Mouse (Mus musculus): ENCODE results near the gene Abcc3. TPM values are rescaled to one million over a fixed set of nuclear protein-coding genes. Genes with fewer than 3 reads are reported as not detected.

Gene Abcc3
- polyA plus RNA-seq, 1 experiment from 2014 or later = 0.27 TPM

DNA sequence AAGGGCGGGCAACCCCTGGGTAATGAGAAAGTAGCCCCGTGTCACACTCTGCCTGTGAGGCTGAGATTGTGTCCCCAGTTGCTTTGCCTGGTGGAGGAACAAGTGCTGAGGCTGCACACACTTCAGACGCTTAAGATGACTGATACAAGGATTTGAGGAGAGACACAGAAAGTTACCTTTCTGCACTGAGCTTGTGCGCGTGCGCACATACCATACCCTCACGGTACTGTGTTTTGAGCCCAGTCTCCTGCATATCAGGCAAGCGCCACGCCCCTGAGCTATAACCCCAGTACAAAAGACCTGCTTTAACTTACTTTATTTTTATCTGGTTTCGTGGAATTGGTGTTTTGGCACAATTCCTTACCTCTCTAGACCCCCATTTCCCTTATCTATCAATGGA is 1.1 kb downstream of the Abcc3 start:
- 89% methylated on average over 10 of the region's 10 CpGs for WGBS
- DNase-seq (ENCODE audit: low spot score) = no peak
- no peaks in the 10 kb centered on the region for H3K4me1 ChIP-seq (ENCODE audit: control insufficient read depth, insufficient read depth, low read length)
- no peak for ATAC-seq
- no peak overlapping the region for H3K4me3 ChIP-seq (ENCODE audit: low read depth, low read length)
- H3K9ac ChIP-seq (ENCODE audit: low read length) = no peak overlapping the region
- H3K36me3 ChIP-seq (ENCODE audit: control insufficient read depth, insufficient read depth, low read length) = no peaks in the 10 kb centered on the region
- no peaks in the 10 kb centered on the region for H3K9me3 ChIP-seq (replicated peaks; ENCODE audit: control insufficient read depth, low read length)
- no peak overlapping the region for H3K4me2 ChIP-seq (ENCODE audit: low read length)
- no peak overlapping the region for H3K27ac ChIP-seq (ENCODE audit: low read depth, low read length)
- no peaks in the 10 kb centered on the region for H3K27me3 ChIP-seq (replicated peaks; ENCODE audit: control insufficient read depth, insufficient read depth, low read length)

DNA sequence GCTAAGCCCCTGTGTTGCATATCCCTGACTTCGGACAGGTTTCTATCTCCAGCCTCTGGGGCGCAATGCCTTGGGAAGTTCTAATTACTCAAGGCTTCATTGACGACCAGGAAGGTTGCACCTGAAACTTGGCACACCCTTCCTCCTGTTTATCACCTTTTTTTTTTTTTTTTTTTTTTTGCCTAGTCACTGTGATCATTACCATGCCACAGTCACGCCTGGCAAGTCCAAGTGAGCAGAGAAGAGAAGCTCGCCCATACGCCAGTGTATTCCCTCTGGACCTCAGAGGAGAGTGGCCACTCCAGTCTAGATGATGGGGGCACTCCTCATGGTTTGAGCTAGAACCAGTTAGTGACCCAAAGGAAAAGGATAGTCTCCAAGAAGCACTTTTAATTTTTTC is 2.0 kb downstream of the Abcc3 start:
- no peaks in the 10 kb centered on the region for H3K27me3 ChIP-seq (replicated peaks; ENCODE audit: control insufficient read depth, insufficient read depth, low read length)
- H3K9me3 ChIP-seq (replicated peaks; ENCODE audit: control insufficient read depth, low read length) = no peaks in the 10 kb centered on the region
- H3K4me3 ChIP-seq (ENCODE audit: low read depth, low read length) = no peak overlapping the region
- H3K4me1 ChIP-seq (ENCODE audit: control insufficient read depth, insufficient read depth, low read length) = 0 out of 2 replicates have a peak, but pooled peaks cover under 1% of the 10 kb centered on the region
- no peak overlapping the region for H3K4me2 ChIP-seq (ENCODE audit: low read length)
- 87% methylated on average over 6 of the region's 6 CpGs for WGBS
- H3K27ac ChIP-seq (ENCODE audit: low read depth, low read length) = no peak overlapping the region
- DNase-seq (ENCODE audit: low spot score) (no peak), ATAC-seq (no peak)
- no peaks in the 10 kb centered on the region for H3K36me3 ChIP-seq (ENCODE audit: control insufficient read depth, insufficient read depth, low read length)
- H3K9ac ChIP-seq (ENCODE audit: low read length) = no peak overlapping the region

DNA sequence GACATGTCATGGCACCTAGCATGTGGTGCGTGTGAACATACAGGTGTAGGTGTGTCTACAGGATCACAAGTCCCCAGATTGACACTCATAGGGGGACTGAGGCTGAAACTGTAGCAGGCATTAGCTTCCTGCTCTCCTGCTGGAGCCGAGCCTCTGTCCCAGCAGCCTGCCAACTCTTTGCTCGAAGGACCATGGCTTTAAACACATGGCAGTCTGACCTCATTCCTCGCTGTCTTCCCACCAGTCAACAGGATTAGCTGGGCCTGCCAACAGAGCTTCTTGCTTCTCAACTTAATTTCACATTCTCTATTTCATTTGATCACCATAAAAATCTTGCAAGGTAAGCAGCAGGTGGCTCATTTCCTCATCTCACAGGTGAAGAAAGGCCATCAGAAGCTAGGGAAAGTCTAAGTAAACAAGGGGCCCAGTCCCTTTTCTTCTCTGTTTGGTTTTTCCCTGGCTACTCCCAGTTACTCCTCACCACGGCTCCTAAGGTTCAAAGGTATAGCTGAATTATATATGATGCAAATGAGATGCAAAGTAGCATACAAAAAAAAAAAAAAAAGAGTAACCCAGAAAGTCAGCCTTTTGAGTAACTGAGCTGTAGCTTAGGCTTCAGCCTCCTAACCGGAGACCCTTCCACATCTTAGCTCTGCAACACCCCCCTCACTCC is 2.9 kb downstream of the Abcc3 start:
- H3K27ac ChIP-seq (ENCODE audit: low read depth, low read length) = no peak overlapping the region
- ATAC-seq = no peak
- WGBS = 66% methylated on average over 6 of the region's 6 CpGs

DNA sequence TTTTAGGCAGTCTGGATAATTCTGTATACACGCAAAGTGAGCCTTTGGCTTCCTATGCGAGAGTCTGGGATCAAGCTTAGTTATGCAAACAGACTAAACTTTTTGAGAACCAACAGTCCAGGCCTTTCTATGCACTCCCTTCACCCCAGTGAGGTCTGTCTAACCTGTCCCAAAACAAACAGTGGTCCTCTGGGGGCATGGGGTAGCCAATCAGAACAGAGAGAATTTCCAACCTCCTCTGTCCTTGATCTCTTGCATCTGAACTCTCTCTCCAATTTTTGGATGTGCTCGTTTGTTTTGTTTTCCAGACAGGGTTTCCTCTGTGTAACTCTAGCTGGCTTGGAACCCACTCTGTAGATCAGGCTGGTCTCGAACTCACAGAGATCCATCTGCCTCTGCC is 3.8 kb downstream of the Abcc3 start:
- WGBS = 89% methylated on average over 4 of the region's 4 CpGs
- DNase-seq (ENCODE audit: low spot score) (no peak), ATAC-seq (no peak)
- H3K36me3 ChIP-seq (ENCODE audit: control insufficient read depth, insufficient read depth, low read length) = no peaks in the 10 kb centered on the region
- H3K4me2 ChIP-seq (ENCODE audit: low read length) = no peak overlapping the region
- H3K27me3 ChIP-seq (replicated peaks; ENCODE audit: control insufficient read depth, insufficient read depth, low read length) = no peaks in the 10 kb centered on the region
- no peak overlapping the region for H3K4me3 ChIP-seq (ENCODE audit: low read depth, low read length)
- no peak overlapping the region for H3K9ac ChIP-seq (ENCODE audit: low read length)
- H3K27ac ChIP-seq (ENCODE audit: low read depth, low read length) = no peak overlapping the region
- 0 out of 2 replicates have a peak, but pooled peaks cover 3% of the 10 kb centered on the region for H3K4me1 ChIP-seq (ENCODE audit: control insufficient read depth, insufficient read depth, low read length)
- H3K9me3 ChIP-seq (replicated peaks; ENCODE audit: control insufficient read depth, low read length) = no peaks in the 10 kb centered on the region

More for the DNA sequence above, 2.9 kb downstream of the Abcc3 start:
- DNase-seq (ENCODE audit: low spot score) = no peak
- Histone ChIP-seq H3K4me1 (ENCODE audit: control insufficient read depth, insufficient read depth, low read length) (0 out of 2 replicates have a peak, but pooled peaks cover 3% of the 10 kb centered on the region), H3K4me2 (ENCODE audit: low read length) (no peak overlapping the region), H3K27me3 (replicated peaks; ENCODE audit: control insufficient read depth, insufficient read depth, low read length) (no peaks in the 10 kb centered on the region), H3K9me3 (replicated peaks; ENCODE audit: control insufficient read depth, low read length) (no peaks in the 10 kb centered on the region), H3K4me3 (ENCODE audit: low read depth, low read length) (no peak overlapping the region), H3K9ac (ENCODE audit: low read length) (no peak overlapping the region), H3K36me3 (ENCODE audit: control insufficient read depth, insufficient read depth, low read length) (no peaks in the 10 kb centered on the region)

DNA sequence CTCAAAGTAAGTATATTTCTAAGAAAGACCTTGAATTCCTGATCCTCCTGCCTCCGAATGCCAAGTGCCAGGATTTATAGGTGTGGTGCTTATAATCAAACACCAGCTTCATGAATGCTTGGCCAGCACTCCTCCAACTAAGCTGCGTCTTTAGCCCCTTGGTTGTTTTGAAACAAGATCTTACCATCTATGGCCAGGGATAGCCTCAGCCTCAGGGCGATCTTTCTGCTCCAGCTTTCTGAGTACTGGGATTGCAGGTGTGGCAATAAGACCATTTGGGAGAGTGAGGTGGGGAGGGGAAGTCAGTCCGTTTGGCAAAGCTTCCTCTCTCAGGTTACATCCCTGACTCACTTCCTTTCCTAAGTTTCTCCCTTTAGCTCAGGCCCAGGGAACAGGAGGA is 5.0 kb downstream of the Abcc3 start:
- Histone ChIP-seq H3K36me3 (ENCODE audit: control insufficient read depth, insufficient read depth, low read length) (no peaks in the 10 kb centered on the region), H3K4me1 (ENCODE audit: control insufficient read depth, insufficient read depth, low read length) (0 out of 2 replicates have a peak, but pooled peaks cover 3% of the 10 kb centered on the region), H3K9me3 (replicated peaks; ENCODE audit: control insufficient read depth, low read length) (no peaks in the 10 kb centered on the region), H3K27me3 (replicated peaks; ENCODE audit: control insufficient read depth, insufficient read depth, low read length) (no peaks in the 10 kb centered on the region), H3K9ac (ENCODE audit: low read length) (no peak overlapping the region), H3K4me2 (ENCODE audit: low read length) (no peak overlapping the region), H3K4me3 (ENCODE audit: low read depth, low read length) (no peak overlapping the region), H3K27ac (ENCODE audit: low read depth, low read length) (no peak overlapping the region)
- WGBS = 84% methylated on average over 4 of the region's 4 CpGs
- DNase-seq (ENCODE audit: low spot score) (no peak), ATAC-seq (no peak)

DNA sequence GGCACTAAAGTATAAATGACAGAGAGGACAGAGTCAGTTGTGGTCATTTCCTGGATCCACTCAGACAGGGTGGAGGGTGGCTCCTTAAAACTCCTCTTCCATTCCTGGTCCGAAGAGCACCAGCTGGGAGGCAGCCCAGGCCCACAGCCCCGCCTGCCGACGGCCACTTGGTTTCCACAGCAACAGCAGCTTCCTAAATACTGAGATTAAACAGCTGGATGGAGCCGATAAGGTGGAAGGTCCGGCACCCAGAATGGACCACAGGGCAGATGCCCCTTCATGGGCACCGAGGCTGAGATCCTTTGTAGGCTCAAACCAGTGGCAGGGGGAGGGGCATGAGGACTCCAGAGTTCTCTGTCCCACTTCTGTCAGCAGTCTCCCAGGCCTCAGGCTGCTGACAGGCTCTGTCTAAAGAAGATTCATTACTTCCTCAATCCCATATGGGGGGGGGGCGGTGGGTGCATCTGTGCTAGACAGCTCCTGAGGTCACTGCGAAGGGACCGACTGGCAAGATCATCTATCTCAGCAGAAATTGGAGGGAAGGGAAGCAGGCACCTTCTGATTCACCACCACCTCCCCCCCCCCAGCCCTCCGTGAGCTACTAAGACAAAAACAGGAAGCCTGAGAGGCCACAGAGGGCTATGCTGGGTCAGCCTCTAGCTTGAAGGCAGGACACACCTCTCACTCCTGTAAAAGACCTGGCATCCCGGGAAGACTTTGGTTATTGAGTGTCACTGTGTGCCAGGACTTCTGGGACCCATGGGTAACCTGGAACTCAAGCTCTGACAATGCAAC is 6.6 kb downstream of the Abcc3 start:
- H3K4me1 ChIP-seq (ENCODE audit: control insufficient read depth, insufficient read depth, low read length) = 0 out of 2 replicates have a peak, but pooled peaks cover 3% of the 10 kb centered on the region
- no peak overlapping the region for H3K27ac ChIP-seq (ENCODE audit: low read depth, low read length)
- H3K9ac ChIP-seq (ENCODE audit: low read length) = no peak overlapping the region
- H3K9me3 ChIP-seq (replicated peaks; ENCODE audit: control insufficient read depth, low read length) = no peaks in the 10 kb centered on the region
- no peak overlapping the region for H3K4me2 ChIP-seq (ENCODE audit: low read length)
- H3K36me3 ChIP-seq (ENCODE audit: control insufficient read depth, insufficient read depth, low read length) = no peaks in the 10 kb centered on the region
- no peak for DNase-seq (ENCODE audit: low spot score)
- ATAC-seq = no peak
- H3K4me3 ChIP-seq (ENCODE audit: low read depth, low read length) = no peak overlapping the region
- H3K27me3 ChIP-seq (replicated peaks; ENCODE audit: control insufficient read depth, insufficient read depth, low read length) = no peaks in the 10 kb centered on the region
- WGBS = 42% methylated on average over 12 of the region's 12 CpGs

DNA sequence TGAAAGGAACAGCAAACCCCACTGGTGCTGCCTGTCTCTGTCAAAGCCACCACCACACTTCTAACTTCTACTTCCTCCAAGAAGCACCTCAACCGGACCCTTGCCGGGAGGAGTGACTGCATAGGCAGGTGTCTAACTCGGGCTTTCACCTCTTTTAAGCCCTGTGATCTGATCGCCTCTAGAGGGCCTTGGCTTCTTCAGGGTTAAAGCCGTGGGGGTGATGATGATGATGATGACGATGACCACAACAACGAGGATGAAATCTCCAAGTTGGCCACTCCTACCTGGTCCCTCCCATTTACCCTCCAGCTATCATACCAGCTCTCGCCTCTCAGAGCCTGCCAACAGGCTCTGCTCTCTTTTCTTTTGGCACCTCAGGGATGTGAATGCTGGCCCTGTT is 13.1 kb downstream of the Abcc3 start:
- no peak overlapping the region for H3K9ac ChIP-seq (ENCODE audit: low read length)
- H3K4me2 ChIP-seq (ENCODE audit: low read length) = no peak overlapping the region
- no peaks in the 10 kb centered on the region for H3K4me1 ChIP-seq (ENCODE audit: control insufficient read depth, insufficient read depth, low read length)
- no peak for DNase-seq (ENCODE audit: low spot score)
- no peaks in the 10 kb centered on the region for H3K36me3 ChIP-seq (ENCODE audit: control insufficient read depth, insufficient read depth, low read length)
- no peak for ATAC-seq
- WGBS = 70% methylated on average over 8 of the region's 8 CpGs
- H3K27ac ChIP-seq (ENCODE audit: low read depth, low read length) = no peak overlapping the region
- no peaks in the 10 kb centered on the region for H3K27me3 ChIP-seq (replicated peaks; ENCODE audit: control insufficient read depth, insufficient read depth, low read length)
- H3K4me3 ChIP-seq (ENCODE audit: low read depth, low read length) = no peak overlapping the region
- H3K9me3 ChIP-seq (replicated peaks; ENCODE audit: control insufficient read depth, low read length) = no peaks in the 10 kb centered on the region

DNA sequence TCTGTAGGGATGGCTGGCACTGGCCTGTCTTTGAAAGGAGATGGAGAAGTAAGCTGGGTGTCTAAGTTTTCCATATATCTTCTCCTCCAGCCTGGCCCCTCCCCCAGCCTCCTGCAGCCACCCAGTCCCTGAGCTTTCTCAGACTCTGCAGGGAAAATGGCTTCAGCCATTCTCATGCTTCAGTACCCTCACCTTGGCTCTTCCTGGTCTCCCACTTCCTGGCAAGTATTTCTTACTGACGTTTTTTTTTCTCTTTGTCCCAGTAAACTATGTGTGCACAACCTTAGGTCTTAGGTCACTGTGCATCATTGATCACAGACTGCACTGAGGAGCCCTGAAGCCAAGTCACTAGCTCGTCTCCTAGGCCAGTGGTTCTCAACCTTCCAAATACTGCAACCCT is 13.7 kb downstream of the Abcc3 start:
- Histone ChIP-seq H3K4me1 (ENCODE audit: control insufficient read depth, insufficient read depth, low read length) (no peaks in the 10 kb centered on the region), H3K4me2 (ENCODE audit: low read length) (no peak overlapping the region), H3K9me3 (replicated peaks; ENCODE audit: control insufficient read depth, low read length) (no peaks in the 10 kb centered on the region), H3K36me3 (ENCODE audit: control insufficient read depth, insufficient read depth, low read length) (no peaks in the 10 kb centered on the region), H3K27ac (ENCODE audit: low read depth, low read length) (no peak overlapping the region), H3K4me3 (ENCODE audit: low read depth, low read length) (no peak overlapping the region), H3K27me3 (replicated peaks; ENCODE audit: control insufficient read depth, insufficient read depth, low read length) (no peaks in the 10 kb centered on the region), H3K9ac (ENCODE audit: low read length) (no peak overlapping the region)
- DNase-seq (ENCODE audit: low spot score) = no peak
- 33% methylated on average over 2 of the region's 2 CpGs for WGBS
- ATAC-seq = no peak

Data from forebrain, embryonic 14.5 days (tissue).